Mouse (Mus musculus) CH12F3 (cell line): ENCODE results near the gene Uba1.
"Not testable (repeated sequence)": the region's sequence is repeated elsewhere in the genome, so short reads cannot be mapped to it uniquely, and the experiment has no call there.

Experiments used
- in situ Hi-C: fragments of 300-500 bp; cut with MboI; formaldehyde crosslinking; loops from 2 replicates; pipeline ENCODE4 v1.14.3; 2020; ENCODE audit warnings: low sequenced_read_pairs

The Uba1 gene

GRCm38 (mm10) chrX:20704295-20705082, 46.4 kb downstream of the Uba1 start:
- in situ Hi-C loops = no loop called here

DNA sequence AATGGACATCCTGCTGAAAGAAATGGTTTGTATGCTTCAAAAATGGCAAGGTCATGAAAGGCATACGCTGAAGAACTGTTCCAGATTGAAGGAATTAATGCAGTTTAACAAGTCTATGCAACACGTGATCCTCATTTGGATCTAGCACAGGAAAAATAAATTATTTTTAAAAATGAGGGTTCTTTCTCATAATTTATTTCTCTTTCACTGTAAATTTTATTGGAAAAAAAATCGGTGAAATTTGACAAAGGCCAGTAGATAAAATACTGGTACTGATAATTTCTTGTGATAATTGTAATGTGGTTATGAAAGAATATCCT, 46.9 kb downstream of the Uba1 start:
- in situ Hi-C loops = no loop called here

GRCm38 (mm10) chrX:20728681-20729080, 70.6 kb downstream of the Uba1 start:
- in situ Hi-C loops = no loop called here

DNA sequence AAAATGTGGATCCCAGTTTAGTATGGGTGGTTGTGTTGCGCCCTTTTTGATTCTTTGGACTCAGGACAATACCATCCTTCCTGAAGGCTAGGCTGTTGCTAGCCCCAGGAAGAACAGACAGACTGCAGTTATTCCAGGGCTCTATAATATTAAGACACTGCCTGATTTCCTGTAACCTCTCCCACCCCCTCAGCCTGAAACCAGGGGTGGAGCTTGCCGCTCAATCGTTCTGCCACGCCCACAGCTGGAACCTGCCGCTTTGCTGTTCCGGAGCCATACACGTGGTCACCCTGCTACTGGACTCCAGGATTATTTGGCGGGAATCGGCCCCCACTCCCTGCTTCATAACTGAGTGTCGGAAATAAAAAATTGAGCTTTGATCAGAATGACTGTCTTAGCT, 71.9 kb downstream of the Uba1 start:
- in situ Hi-C loops = not testable (repeated sequence)
